Mouse (Mus musculus) small intestine, adult 2 months (tissue): Measurements from ENCODE around the gene Fgf18.

Experiments
- CTCF ChIP-seq: fragments of 200-500 bp; IDR thresholded peaks from 2 replicates; pipeline ENCODE4 v1.5.1; 2012; ENCODE audit warnings: low read depth, mild to moderate bottlenecking, control low read depth, inconsistent platforms, low read length, moderate library complexity, mixed read lengths; ENCODE audit not compliant: insufficient replicate concordance, insufficient read length; ENCODE audit errors: extremely low read depth
- POLR2A ChIP-seq: fragments of 200-500 bp; IDR thresholded peaks from 2 replicates; pipeline ENCODE4 v1.6.1; 2012; ENCODE audit warnings: low read depth, mild to moderate bottlenecking, control low read depth, inconsistent platforms, low read length, moderate library complexity

- TF ChIP-seq CTCF (no peak), POLR2A (no peak)
These were observed 10.4 kb upstream of the Fgf18 start for GRCm38 (mm10) chr11:33157453-33158196.
